Mouse (Mus musculus) ZHBTc4 (cell line): Measurements from ENCODE around the gene Plekhg6.
A peak's percentile ranks its signal among the peaks of the same experiment; 100 is the strongest.

Source experiments
- DNase-seq: peaks from one replicate; pipeline ENCODE4 v3.0.0-alpha.2; 2011; ENCODE audit warnings: low read depth, low spot score

Gene Plekhg6

DNA sequence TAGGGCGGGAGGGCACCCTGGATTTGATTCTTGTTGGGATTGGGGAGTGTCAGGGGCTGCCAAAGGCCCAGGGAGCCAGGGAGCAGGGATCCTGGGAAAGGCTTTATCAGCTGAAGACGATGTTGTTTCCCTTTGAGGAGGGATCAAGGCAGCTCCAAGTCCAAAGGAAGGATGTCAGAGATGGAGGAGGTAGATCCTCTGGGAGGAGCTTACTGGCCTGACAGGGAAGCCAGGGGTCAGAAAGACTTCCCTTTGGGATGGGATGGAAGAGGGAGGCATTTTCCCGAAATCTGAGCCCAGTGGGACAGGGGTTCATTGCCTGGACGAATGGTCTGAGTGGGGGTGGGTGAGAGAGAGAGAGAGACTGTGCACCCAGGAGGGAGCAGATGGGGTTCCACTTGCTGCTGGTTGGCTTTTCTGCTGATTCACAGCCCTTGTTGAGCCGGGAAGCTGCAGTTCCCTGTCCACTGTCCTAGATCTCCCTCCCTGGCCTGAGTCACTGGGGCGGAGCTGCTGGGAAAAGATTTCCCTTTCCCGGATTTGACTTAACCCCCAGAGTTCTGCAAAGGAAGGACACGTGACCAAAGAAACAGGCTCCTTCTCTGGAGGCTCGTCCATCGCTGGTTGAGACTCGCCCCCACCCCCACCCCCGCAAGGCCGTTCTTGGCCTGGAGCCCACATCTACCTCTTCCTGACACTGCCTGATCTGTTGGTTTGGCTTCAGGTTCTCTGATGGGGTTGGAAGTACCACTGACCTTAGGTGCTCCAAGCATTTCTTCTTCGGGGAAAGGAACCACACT, 26.0 kb downstream of the Plekhg6 start:
- peak; percentile 69 for DNase-seq

DNA sequence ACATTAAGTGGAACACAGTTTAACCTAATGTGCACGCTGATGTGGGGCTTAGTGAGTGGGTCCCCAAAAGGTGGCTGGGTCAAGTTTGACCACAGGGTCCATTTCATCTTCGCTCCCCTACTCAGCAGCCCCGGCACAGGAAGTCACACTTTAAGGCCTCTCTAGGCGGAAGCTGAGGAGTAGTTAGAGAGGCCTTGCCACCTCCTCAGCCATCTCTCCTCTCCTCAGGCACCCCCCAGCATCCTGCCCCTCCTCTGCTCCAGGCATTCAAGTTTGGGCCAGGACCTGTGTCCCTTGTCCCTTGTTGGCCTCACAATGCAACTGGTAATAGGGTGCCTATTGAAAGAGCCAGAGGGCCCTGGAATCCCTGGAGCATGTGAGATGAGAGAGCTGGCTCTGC, 26.9 kb downstream of the Plekhg6 start:
- no peak for DNase-seq

DNA sequence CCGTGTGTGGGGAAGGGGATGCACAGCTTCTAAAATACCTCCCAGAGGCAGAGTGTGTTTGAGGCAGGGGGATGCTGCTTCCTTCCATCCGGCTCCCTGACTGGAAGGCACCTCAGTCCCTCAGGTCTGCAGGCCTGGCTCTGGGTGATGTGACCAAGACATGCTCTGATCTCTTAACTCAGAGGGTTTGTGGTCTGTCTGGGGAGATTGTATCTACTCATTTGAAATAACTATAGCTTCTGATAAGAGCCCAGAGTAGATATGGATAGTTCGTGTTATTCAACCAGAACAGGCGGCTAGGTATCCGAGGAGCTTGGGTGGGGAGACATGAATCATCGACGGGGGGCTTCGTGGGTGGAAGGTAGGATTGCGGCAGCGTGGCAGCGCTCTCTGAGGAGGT, 27.4 kb downstream of the Plekhg6 start:
- DNase-seq = no peak

DNA sequence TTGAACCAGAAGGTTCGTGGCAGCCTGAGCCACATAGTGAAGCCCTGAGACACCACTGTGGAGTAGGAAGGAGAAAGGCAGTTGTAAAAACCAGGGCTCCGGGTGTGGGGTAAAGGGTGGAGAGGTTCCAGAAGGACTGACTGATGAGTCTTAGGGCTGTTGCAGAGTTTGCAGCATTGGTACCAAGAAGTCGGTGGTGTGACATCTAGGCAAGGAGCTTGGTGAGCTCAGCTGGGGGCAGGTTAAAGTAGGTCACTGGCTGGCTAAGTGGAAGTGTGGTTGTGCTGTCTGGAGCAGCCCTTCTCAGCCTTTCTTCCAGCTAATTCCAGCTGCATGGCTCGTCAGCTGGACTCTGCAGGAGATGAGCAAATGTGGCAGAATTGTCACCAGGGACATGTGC, 27.8 kb downstream of the Plekhg6 start:
- no peak for DNase-seq

DNA sequence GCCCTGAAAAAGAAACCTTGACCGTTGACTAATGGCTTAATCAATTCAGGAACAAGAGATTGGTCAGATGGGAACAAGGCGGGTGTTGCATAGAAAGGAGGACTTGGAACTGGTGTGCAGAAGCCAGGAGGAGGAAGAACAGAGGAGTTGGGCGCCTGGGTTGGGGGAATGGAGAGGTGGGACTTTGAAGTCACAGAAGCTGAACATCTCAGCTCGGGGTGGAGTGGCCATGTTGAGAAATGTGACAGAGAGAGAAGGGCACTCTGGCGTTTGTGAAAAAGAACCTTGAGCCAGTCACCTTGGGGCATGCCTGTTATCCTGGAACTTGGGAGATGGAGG, 28.6 kb downstream of the Plekhg6 start:
- no peak for DNase-seq

DNA sequence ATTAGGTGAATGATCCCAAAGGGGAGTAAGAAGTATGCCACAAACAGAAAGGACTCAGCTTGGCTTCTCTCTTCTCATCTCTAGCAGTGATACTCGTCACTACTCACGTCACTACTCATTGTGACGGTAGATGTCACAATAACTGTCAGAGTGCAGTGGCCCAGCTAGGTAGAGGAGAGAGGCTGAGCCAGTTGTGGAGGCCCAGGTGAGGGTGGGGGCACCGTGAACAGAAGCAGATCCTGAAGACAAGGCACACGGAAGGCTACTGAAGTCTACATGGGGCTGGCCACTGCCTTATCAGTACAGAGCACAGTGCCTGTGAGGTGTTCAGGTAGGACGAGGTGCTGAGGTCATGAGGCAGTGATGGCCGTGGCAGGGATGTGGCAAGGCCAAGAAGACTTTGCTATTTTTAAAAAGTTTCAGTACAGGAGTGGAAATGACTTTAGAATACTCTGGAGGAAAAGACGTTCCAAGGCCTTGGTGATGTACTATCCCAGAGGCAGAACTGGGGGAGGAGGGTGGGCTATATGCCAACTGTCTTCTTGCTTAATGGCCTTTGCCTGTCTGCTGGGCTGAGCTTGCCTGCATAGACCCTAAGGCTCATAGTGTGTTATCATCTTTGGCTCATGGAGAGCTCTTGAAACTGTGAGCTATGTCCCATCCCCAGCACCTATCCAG, 29.1 kb downstream of the Plekhg6 start:
- no peak for DNase-seq

DNA sequence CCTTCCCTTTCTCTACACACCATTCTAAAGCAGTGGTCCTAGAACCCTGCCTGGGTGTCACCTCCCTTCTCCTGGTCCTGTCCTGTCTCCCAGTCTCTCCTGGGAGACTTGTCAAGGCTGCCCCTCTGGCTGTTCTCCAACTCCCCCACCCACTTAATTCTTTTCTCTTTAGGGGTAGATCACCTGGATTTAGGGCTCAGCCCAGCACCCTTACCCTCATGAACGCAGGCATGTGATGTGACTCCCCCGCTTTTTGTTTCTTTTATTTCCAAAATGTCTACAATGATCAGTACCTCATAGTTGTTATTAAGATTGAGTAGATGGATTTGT, 29.6 kb downstream of the Plekhg6 start:
- no peak for DNase-seq

DNA sequence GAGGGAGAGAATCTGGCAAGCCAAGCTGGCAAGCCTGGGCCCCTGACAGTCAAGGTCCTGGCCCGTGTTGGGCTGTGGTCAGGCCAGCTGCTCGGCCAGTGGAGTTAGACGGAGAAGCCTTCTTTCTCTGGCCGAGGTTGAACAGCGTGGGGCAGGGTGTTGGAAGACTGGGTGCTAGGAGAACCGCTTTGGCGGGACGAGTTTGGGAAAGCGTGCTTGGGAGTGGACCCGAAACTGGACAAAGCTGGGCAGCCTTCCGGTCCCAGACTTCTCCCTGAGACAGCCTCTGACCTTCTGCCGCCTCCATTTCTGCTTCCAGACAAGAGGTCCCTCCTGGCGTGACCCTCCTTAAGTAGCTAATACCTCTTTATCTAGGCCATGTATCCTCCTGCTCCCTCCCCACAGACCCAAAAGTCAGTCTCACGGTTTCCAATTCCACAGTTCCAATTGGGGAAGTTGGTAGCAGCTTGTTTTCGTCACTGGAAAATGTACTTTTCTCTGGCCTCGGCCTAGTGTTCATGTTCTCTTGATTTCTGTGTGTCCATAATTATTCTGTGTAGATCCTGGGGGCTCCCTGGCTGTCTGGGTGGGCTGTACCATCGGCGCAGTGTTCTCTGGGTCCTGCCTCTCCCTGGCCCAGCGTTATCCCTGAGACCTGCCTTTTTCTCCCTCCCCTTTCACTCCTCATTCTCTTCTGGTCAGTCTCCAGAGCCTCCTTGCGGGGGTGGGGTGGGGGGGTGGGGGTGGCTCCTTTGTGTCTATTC, 30.2 kb downstream of the Plekhg6 start:
- no peak for DNase-seq

DNA sequence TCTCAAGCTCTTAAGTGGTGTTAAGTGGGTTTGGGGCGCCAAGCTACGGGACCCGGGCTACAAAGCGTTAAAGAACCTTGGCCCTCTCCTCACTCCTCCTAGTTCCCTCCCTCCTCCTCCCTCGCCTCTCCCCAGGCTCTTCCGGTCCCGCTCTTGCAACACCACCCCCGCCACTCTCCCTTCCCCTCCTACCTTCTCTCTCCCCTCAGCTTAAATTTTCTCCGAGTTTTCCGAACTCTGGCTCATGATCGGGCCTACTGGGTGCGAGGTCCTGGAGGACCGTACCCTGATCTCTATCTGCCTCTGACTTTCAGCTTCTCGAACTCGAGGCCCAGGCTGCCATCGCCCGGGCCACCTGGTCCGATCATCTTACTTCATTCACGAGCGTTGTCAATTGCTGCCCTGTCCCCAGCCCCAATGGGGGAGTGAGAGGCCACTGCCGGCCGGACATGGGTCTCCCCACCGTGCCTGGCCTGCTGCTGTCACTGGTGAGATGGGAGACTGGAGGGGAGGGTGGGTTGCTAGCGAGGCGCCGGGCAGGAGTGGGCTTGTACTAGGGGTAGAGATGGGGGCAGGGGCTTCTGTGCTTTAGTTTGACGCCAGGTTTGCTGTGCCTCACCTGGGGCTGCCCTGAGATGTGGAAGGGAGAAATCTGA, 30.9 kb downstream of the Plekhg6 start:
- DNase-seq = peak; percentile 68

DNA sequence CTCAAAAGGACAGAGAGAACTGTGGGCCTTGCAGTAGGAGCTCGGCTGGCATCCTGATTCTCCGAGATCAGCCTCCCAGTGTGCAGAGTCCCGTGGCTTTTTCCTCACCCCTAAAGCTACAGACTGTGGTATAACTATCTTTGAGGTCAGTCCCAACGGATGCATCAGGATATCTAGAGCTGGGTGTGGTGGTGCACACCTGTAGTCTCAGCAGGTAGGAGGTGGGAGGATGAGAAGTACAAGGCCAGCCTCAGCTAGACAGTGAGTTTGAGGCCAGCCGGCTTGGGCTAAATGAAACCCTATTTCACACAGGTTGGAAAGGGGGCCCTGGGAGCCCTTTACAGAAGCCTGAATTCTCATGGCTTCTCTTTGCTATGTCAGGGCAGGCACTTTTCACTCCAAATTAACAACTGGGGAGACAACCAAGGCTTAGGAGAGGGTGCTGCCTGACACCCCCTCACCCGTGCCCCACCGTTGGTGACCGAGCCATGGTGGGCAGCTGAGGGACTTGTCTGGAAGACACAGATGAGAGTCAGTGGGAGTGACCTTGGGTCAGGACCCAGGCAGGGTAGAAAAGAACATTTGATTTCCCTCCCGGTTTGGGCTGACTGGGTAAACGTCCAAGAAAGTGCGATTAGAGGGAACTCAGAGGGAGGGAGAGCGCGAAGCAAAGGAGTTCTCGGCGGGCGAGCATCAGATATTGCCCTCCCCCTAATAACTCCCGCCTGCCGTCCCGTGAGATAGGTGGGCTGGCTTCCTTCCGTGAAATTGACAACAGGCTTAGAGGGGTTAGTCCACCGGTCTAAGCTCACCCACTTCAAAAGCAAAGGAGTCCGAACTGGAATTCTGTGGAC, 31.6 kb downstream of the Plekhg6 start, which contains the start of gene Tnfrsf1a:
Tnfrsf1a (plus strand) TSS at position 642 of the 854 bp plus-strand sequence.
- no peak for DNase-seq

DNA sequence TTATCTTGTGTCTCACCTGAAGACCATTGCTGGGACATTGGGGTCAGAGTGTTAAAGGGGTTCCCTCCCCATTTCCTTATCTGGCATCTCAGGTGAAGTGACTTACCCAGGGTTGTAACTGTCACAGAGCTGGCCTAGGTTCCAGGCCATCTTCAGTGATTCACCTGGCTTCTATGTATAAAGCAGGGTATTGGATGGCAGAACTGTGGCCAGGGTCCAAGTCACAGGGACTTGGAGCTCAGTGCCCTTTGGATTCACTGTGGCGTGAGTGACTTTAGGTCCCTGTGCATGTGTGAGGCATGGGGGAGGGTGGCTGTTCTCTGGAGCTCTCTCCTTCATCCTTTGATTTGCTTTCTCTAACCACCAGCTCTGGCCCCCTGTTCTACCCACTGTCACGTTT, 34.6 kb downstream of the Plekhg6 start:
- no peak for DNase-seq

DNA sequence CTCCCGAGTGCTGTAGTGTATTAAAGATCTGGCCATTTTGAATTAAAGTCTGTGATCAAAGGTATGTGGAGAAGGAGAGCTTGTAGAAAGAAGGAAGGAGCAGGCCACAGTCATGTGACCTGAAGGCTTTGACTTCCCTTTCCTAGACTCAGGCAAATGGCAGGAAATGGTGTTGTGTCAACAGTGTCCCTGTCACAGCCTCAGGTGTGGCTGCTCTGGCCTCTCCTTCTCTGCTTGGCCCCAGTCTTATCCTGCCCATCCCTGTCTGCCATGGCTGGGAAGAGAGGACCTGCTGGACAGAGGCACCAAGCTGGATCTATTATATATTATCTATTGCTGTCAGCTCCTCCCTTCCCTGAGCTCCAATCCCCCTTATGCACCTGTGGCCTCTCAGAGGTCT, 35.0 kb downstream of the Plekhg6 start:
- no peak for DNase-seq

DNA sequence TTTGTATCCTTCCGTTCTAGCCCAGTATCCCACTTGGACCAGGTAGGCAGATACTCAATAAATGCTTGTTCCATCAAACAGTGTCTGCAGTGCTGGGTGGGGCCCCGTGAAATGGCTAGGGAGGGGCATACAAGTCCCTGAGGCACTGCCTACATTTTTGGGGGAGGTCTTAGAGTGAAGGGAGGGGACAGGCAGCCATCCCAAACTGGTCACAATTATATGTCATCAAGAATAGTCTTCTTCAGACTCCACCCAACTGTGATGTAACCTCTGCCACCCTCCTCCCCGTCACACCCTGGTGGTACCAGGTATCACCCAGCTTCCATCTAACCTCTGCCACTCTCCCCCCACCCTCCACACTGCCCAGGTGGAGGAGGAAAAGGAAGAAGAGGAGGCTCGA, 35.7 kb downstream of the Plekhg6 start:
- DNase-seq = no peak

DNA sequence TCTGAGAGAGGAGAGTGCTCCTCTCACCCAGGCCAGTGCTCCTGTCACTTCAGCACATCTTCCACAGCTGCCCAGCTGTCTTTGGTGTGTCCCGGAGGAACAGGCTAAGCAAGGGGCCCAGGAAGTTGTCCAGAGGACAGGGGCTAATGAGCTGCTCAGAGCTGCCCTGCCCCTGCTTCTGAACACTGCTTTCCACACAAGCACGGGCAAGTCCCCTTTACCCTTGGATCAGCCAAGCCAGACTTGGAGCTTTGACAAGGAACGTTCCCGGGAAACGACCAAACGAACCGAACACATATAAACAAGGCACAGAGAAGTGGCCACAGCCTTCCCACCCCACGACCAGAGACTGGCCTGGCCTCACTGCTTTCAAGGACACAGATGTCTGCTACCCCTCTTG, 36.5 kb downstream of the Plekhg6 start:
- DNase-seq = no peak

DNA sequence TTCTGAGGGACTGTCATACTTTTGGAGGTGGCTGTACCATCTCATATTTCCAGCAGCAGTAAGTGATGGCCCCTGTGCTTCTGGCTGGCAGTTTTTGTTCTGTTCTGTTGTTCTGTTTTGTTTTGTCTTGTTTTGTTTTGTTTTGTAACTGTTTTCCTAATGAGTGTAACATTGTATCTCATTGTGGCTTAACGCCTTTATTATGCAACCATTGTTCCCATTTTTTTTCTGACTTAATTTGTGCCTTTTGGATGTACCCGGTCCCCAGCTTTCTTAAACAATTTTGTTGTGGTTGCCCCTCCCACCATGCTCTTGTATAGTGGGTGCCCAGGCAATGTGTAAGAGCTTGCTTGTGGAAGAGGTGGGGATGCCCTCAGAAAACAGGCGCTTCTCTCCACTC, 38.4 kb downstream of the Plekhg6 start:
- DNase-seq = no peak

DNA sequence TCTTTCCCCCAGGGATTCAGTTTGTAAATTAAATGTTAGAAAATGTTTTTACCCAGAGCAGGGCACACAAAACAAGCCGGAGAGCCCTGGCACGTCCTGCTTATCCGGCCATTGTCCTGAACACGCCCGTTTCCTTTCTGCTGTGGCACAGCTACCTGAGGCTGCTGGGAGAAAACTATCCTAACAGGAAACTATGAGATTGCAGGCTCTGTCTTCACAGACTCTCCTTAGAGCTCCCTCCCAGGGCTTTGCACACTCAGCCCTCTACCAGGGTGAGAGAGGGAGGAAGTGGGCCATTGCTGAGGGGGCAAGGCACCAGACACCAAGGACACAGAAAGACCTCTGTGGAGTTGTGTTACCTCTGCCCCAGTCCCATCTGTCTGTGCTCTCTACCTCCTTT, 40.3 kb downstream of the Plekhg6 start:
- DNase-seq = no peak

DNA sequence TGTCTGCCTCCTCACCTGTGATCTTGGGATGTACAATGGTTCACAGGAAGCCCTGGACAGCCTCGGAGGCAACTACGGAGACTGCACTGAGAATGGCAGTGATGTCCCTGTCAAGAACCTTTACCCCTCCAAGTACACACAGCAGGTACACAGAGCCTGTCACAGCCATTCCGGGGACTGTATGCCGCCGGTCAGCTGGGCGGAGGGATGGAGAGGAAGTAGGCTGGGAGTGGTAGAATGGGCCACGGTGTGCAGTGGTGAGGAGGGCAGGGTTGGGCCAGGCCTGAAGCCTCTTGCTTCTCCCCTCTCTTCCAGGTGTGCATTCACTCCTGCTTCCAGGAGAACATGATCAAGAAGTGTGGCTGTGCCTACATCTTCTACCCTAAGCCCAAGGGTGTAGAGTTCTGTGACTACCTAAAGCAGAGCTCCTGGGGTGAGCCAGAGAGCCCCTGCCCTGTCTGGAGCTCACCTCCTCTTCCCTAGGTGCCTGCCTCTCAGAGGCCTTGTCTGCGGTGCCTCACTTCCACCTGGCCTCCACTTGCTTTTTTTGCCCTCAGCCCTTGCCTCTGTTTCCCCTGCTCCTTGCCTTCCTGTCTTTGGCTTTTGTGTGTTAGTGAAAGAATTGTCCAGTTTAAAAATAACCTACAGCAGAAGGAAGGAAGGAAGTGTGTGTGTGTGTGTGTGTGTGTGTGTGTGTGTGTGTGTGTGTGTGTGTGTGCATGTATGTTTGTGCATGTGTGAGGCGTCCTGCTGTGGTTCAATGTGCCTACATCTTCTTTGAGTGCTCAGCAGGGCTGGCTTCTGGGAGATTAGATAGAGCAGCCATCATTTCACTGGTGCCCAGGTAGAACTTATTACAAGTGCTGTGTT, 41.6 kb downstream of the Plekhg6 start:
- no peak for DNase-seq

DNA sequence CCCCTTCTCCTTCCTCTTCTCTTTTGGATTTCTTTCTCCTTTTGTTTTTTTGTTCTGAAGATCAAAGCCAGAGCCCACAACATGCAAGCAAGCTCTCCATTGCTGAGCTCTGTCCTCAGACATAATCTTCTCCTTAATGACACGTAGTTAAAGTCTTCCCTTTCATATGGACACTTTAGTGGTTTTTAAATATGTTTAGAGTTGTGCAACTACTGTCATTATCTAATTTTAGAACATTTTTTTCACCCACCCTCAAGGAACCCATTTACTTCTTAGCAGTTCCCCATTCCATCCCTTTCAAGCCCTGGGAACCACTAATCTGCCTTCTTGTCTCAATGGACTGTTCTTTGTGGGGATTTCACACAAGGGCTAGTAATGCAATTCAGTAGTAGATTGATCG, 46.2 kb downstream of the Plekhg6 start:
- DNase-seq = no peak

DNA sequence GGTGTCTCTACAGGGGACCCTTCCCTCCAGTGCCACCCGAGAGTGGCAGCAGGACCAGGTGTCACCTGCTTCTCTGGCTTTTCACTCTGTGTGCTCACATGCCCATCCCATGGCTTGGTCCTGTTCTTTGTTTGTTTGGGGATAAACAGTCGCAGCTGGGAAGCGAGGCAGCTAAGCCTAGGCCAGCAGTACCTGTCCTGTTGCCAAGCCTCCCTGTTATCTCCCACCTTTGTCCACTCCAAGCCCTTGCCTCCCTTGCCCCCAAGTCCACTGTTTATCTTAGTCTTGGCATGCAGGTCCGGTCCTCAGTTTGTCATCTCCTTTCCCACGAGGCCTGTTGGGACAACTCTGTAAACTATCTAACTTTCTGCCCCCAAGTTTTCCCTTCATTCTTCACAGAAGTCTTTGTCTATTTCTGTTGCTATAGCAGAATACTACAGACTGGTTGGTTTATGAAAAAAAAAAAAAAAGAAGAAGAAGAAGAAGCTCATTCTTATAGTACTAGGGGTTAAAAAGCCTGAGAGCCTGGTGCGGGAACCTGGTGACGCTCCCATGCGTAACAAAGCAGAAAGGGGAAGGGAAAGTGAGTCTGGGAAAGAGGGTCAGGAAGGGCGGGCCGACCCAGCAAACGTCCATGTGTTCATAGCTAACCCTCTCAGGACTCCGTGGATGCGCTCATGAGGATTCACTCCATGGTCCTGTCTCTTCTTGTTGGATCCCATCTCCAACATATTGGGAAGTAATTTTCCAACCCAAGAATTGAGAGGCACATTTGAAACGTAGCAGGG, 47.3 kb downstream of the Plekhg6 start:
- no peak for DNase-seq
